Mouse (Mus musculus) MEL-GATA-1-ER (cell line): Measurements from ENCODE around the gene A630023A22Rik.
A peak's percentile ranks its signal among the peaks of the same experiment; 100 is the strongest.

ENCODE experiments used
- DNase-seq: peaks from one replicate; pipeline ENCODE4 v3.0.0-alpha.2; 2012; ENCODE audit warnings: low read depth; ENCODE audit errors: extremely low read depth

A630023A22Rik gene

DNA sequence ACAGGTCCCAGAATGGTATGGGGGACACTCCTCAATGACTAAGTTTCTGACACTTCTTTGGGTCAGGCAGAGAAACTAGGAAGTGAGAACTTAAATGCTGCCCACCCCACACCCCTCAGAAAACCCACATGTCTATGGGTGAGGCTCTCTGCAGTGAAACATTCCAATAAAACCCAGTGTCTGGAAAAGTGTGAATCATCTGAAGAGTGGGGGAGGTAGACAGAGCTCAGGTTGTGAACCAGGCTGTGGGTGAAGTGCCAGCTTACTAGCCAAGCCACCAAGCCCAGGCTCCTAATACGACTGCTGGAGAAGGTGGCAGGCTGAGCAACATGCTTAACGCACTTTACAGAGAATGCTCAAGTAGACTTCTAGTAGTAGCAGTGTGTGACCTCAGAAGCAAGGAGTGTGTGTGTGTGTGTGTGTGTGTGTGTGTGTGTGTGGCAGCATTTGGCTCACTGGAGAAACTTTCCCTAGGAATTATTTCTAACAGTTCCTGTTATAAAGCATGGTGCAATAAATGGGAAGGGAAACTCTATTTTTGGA lies 14.6 kb downstream of the A630023A22Rik start:
- DNase-seq: no peak

DNA sequence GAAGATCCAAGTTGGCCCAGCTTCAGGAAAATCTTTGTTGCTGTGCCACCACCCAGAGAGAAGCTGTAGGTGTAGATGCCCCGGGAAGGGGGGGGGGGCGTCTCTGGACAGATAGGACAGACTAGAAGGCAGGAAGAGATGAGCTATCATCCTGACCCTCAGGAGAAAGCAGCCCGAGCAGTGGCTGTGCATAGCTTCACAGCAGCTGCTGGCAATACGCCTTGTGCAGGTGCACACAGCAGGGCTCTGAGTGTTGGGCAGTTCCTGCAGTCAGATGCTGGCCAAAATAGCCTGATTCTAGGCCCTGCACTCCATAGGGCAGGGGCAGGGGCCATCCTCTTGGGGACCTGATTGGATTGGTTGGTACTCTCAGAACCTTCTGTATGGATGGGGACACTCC lies 15.7 kb downstream of the A630023A22Rik start:
- DNase-seq: no peak

DNA sequence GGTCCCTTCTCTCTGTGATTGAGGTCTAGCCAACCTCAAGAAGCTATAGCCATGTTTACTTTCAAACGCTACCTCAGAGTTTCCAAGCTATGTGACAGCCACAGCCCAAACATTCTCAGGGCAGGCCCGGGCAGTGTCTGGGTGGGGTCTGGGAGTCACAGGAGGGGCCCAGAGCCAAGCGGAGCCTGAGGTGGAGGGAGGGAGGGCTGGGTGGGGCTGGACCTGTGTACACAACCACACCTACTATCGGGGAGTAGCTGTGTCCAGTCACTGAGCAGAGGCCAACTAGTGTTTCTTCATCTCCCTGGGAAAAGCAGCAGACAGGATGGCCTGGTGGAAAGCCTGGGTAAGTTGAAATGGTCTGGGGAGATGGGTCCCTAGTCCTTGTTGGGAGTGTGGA lies 16.8 kb downstream of the A630023A22Rik start, which contains the start of gene Anxa8:
Anxa8 (plus strand) TSS at position 251 of the 400 bp plus-strand sequence.
- DNase-seq: no peak

DNA sequence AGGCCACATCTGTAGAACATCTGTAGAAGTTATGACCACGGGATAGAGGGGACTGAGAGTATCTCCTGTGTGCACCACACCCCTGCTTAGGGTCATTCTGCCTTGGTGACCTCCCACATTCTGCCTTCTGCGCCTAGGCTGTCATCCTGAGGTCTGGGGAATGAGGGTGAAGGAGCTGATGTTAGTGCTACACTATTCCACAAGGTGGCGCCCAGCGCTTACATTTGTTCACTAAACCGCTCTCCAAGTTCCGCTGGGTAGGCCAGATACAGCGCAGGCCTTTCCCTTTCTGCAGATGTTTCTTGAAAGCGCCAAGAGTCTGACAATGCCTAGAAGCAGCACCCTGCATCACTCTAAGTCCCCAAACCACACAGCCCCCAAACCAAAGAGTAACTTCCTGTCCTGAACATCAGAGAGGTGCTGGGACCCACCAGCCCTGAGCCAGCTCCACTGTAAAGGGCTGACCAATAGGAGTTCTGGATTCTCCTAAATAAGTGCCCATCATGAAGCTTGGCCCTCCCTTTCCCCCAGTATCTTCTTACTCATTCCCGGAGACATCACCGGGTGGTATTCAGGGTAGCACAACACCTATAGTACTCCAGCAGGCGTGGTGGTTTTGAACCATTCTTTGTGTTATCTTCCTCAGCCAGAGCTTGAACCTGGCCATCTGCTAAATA lies 22.1 kb downstream of the A630023A22Rik start:
- peak; percentile 16 for DNase-seq

DNA sequence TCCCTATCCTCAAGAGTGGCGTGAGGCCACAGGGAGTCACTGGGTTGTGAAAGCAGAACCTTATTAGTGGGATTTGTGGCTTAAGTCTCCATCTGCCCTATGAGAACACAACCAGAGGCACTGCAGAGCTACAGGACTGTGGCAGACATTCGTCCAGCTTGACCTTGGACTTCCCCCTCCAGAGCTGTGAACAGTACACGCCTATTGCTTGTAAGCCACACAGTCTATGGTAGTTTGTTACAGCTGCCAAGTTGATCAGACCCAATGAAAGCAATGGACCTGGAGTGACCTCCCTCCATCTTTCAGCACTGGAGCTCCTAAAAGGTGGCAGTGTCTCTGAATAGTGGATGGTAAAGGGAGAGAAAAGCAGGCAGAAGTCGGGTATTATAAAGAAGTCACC lies 24.3 kb downstream of the A630023A22Rik start:
- DNase-seq: no peak

DNA sequence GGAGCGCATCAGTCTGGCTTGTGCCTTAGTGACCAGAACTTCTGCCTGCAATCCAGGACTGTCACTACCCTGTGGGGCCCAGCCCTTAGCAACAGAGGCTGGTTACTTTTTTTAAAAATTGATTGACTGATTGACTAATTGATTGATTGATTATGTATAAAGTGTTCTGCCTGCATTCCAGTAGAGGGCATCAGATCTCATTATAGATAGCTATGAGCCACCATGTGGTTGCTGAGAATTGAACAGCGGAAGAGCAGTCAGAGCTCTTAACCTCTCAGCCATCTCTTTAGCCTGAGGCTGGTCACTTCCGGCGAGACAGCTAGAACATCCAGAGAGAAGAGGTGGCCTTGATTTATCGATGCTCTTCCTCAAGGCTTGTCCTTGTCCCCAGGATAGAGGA lies 25.3 kb downstream of the A630023A22Rik start:
- no peak for DNase-seq

DNA sequence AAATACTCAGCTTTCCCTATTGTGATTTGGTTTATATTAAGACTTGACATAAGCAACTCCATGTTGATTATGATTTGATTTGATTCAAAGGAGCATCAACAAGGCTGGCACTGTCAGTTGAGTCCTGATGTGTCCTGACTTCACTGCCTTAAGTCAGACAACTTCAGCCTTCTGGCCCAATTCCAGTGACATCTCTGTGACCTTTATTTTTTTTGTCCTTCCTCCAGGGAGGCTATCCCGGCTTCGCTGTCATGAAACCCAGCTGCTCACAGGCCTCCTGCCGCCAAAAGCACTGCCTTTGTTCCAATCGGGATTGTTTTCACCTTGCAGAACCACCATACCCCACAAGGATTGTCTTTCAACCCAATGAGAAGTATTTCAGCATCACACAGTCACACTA lies 27.2 kb downstream of the A630023A22Rik start:
- DNase-seq: no peak

DNA sequence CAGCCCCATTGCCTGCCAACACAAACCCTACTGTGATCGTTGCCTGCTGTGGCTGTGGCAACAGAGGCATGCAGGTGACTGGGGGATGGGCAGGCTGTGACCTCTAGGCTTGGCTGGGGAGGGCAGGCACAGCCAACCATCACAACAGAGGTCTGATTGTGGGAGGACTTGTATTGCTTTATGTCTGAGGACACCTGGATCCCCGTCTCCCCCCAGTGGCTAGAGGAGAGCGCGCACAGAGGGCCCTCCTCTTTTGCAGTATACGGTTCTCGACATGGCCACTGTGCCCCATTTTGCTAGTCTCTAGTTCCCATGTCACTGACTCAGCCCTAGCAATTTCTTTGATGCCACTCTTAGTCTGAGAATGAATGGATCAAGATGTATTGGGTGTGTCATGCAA lies 30.9 kb downstream of the A630023A22Rik start:
- no peak for DNase-seq

DNA sequence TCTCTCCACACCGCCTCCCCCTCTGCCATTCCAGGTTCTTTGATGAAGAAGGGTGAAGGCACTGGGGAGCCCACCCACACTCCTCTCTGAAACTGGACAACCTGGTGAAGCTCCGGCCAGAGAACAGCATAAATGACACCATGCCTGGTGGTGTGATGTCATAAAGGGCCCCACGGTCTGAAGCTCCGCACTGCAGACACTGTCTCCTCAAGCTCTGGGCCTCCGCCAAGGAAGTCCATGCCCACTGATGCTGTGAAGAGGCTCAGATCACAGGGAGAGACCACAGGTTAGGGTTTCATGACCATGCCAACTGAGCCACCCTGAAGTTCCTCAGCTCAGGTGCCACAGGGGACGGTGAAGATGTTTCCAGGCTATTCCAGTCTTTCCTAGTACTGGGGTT lies 50.0 kb downstream of the A630023A22Rik start, which contains the start of gene Antxrl:
Antxrl (plus strand) TSS at position 192 of the 400 bp plus-strand sequence.
- DNase-seq: no peak

DNA sequence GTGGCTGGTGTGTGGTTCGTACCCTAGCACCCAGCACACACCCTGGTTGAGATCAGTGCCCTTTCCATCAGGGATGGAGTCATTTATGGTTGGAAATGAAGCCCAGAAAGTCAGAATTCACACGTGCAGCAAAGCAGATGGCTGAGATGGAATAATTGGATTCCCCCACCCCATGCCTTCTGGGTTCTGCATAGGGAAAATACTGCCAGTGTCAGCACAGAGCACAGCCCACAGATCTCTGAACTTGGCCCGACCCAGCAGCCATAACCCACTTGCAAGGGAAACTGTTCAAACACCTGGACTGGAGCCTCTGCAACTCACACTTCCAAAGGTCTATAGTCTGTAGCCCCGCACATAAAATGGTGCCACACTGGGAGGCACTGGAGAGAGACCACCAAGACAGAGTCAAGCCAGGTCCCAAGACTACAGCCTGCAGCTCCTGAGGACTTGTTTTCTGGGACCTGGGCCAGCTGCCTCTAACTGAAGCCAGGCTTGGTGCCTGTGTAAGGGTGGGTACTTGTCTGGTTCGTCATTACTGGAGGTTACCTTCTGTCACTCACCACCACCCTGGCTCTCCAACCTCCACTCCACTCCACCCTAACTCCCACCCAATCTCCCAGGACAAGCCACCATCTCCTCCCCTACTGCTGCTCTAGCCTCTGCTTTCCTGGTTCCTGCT lies 52.3 kb downstream of the A630023A22Rik start:
- DNase-seq: no peak

DNA sequence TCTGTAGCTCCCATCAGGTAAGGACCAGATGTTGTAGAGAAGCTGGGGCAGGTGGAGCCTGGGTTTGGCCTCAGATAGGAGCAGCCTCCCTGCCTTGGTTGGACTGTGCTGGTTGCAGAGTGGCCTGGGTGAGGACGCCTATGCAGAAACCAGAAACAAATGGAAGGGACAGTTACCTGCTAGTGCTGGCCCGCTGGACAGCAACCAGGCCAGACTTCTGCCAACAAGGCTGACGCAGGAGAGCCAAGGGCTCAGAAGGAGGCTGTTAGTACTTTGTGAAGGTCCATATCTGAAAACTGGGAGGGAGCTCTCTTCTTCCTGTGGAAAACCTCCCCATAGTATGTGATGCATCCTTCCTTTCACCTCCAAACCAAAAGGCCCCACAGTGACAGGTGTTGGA lies 59.2 kb downstream of the A630023A22Rik start:
- no peak for DNase-seq

DNA sequence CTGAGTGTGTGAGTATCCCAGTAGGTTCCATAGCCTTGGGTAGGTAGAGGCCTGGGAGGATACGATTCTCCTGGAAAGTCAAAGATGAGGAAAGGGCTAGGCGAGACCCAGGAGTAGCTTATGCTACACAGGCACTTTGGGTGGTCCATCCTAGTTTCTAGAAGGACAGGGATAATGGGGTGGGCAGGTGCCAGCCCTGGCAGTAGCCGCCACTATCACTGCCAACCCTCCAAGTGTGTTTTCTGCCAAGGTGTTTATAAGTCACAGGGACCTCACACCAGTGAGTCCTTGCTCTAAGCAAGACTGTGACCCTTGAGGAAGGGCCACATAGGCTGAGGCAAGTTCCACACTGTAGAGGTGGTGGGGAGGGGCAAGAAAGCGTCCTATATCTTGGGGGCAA lies 61.3 kb downstream of the A630023A22Rik start:
- no peak for DNase-seq

DNA sequence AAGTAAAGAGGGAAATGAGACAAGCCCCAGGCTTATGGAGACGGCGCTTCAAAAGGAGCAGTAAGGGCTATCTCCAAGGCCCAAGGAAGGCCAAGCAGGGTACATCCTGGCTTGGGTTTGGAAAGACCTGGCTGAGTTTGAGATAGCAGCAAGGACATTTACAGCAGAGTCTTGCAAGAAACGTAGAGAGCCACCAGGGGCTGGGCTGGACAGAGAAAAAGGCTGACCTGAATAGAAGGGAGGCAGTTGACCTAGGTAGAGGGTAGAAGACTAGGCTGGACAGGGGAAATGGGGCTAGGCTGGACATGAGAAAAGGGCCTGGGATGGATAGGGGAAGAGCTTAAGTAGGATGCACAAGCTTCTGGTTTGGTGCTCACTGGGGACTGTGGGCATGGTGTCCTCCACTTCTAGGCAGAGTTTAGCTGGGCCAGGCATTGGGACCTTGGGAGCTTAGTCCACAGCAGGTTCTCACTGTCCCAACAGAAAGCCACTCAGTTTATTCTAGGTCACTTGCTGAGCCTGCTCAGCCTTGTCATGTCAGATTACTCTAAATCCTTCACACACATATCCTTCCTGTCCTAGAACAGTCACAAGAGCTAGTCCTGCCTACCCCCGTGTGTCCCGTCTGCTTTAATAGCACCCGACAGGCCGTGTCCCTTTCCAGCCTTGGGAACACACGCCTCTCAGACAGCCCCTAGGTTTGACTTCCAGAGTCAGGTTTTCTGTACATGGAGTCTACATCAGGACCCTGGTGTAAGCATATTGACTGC lies 68.5 kb downstream of the A630023A22Rik start:
- no peak for DNase-seq

DNA sequence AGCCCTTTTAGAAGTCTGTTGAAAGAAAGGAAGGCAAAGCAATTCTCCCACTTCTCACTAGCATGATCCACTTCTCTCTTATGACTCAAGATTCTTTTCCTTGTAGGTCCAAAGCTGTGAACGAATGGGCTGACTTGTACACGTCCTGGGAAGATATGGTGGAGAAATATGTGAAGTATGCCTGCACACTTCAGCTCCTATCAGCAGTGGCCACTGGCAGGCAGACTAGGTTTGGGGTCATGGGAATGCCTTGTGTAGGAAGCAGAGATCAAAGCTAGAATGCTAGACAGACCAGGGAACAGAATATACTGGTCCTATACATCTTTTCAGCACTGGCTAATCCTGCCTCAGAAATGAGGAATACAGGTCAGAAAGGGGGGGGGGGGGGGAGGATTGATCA lies 75.8 kb downstream of the A630023A22Rik start:
- no peak for DNase-seq

DNA sequence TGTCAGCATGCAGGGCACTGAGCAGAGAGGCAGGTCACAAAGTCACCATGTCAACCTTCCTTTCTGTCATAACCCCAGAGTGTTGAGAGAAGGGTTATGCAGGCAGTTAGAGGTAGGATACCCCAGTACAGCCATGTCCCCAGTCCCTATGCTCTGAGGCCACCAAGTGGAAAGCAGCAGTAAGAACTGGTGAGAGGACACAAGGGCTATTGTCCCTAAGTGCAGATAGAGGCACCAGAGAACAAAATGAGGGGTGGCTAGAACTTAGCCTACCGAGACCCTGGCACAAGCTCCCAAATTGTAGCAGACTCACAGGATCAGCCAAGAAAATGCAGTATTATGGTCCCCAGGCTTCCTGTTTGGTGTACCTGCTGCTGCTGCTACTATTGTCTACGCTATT lies 85.6 kb downstream of the A630023A22Rik start:
- DNase-seq: no peak

DNA sequence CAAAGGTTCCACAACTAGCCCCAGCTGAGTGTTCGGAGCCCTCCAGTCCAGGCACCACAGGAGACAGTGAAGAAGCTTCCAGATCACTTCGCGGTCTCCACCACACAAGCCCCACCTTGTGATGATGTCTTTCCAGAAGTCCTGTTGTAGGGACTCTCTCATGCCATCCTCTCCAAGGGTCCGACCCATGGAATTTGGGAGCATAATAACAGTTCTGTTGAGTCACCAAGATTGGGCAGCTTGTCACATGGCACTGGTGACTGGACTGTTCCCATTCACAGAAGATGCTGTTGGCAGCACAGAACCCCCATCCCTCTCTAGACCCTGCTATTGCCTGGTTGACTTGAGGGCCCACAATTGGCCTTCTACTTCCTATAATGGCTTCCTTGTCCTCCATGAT lies 86.2 kb downstream of the A630023A22Rik start, which contains the start of gene Gm5460:
Gm5460 (plus strand) TSS at position 378 of the 400 bp plus-strand sequence.
- DNase-seq: no peak

DNA sequence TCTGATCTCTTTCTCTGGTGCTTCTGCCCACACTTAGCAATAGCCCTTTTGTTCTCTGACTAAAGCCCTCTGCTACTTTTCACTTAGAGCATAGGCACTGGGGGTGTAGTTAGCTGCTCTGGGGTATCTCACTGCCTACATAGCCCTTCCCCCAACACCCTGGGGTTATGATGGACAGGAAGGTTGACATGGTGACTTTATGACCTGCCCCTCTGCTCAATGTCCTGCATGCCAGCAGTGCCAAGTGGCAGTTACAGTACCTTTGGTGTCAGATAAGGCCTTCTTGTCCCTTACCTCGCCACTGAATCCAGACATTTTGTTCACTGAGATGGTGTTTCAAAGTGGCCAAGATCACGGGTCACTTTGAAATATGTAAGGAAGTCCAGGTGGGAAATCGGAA lies 87.5 kb downstream of the A630023A22Rik start, which contains the start of gene Gm30083:
Gm30083 (minus strand) TSS at position 120 of the 400 bp plus-strand sequence.
- no peak for DNase-seq

DNA sequence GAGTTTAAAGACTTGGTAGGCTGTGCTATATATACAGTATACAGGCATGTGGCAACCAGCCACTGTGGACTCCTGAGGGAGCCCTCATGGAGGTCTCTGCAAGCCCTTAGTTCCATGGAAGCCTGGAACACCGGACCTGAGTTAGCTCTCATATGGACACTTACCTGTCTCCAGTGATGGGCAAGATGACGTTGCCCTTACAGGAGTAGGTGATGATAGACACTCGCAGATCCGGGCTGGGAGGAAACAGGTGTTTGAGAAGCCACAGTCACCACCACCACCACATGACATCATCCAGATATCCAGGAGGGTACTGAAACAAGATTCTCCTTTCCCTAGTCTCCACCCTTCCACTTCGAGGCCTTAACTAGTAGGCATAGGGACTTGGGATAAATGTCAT lies 100.2 kb downstream of the A630023A22Rik start:
- no peak for DNase-seq

DNA sequence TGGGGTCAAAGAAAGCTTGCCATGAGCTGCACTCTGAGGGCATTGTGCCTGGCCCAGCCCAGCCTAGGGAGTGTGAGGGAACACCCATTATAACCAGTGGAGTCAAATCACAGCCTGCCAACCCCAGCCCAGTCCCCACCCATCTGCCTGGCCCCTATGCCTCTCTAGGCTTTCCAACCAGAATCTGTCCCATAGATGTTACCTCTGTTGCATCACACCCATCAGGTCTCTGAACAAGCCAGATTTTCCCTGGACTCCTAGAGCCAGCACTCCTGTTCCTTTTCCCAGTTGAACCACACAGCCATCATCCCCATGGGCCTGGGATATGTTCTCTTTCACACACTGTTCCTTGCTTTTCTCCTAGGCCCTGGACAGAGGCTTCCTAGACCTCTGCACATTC lies 101.1 kb downstream of the A630023A22Rik start:
- no peak for DNase-seq
